Mouse (Mus musculus): ENCODE data around the gene Krtap4-2. TPM values are rescaled to one million over a fixed set of nuclear protein-coding genes. Genes with fewer than 3 reads are reported as not detected.

The Krtap4-2 gene
- polyA plus RNA-seq, 1 experiment from 2014 or later, result not detected

GRCm38 (mm10) chr11:99590981-99591380 is 43.9 kb downstream of the Krtap4-2 start, which contains the start of gene Krtap1-3:
TSS of gene Krtap1-3 (minus strand) at chr11:99591339.
- WGBS, result 90% methylated on average over 6 of the region's 6 CpGs
- TF ChIP-seq CTCF (IDR thresholded peaks at IDR 0.05) (no peak), EP300 (IDR thresholded peaks at IDR 0.05) (no peak)
- H3K27ac ChIP-seq (ENCODE audit: low read length), result no peak within 1 kb of the TSS
- DNase-seq (ENCODE audit: low spot score) (no peak), ATAC-seq (no peak)
- no peaks in the 10 kb centered on the region for H3K4me1 ChIP-seq (ENCODE audit: insufficient read depth, low read depth, low read length)
- no peaks in the 10 kb centered on the region for H3K9me3 ChIP-seq (ENCODE audit: low read length)
- H3K9ac ChIP-seq (replicated peaks; ENCODE audit: low read depth), result no peak within 1 kb of the TSS
- no peak within 1 kb of the TSS for H3K4me2 ChIP-seq (replicated peaks; ENCODE audit: low read depth, low read length)
- H3K36me3 ChIP-seq (ENCODE audit: insufficient read depth, low read length), result no peaks in the 10 kb centered on the region
- no peak within 1 kb of the TSS for H3K4me3 ChIP-seq (ENCODE audit: low read depth, low read length)
- H3K27me3 ChIP-seq (replicated peaks; ENCODE audit: insufficient read depth, low read length), result no peaks in the 10 kb centered on the region

- Histone ChIP-seq H3K36me3 (ENCODE audit: insufficient read depth, low read length) (no peaks in the 10 kb centered on the region), H3K9ac (replicated peaks; ENCODE audit: low read depth) (no peak overlapping the region), H3K9me3 (ENCODE audit: low read length) (no peaks in the 10 kb centered on the region), H3K27ac (ENCODE audit: low read length) (no peak overlapping the region), H3K4me2 (replicated peaks; ENCODE audit: low read depth, low read length) (no peak overlapping the region), H3K27me3 (replicated peaks; ENCODE audit: insufficient read depth, low read length) (no peaks in the 10 kb centered on the region), H3K4me1 (ENCODE audit: insufficient read depth, low read depth, low read length) (no peaks in the 10 kb centered on the region), H3K4me3 (ENCODE audit: low read depth, low read length) (no peak overlapping the region)
- DNase-seq (ENCODE audit: low spot score), result no peak
- 77% methylated on average over 7 of the region's 7 CpGs for WGBS
- no peak for ATAC-seq
- no peak for TF ChIP-seq EP300 (IDR thresholded peaks at IDR 0.05)
- TF ChIP-seq CTCF (IDR thresholded peaks at IDR 0.05), result no peak
Observed at GRCm38 (mm10) chr11:99585096-99585495, 49.8 kb downstream of the Krtap4-2 start.

Other genes starting within 250 kb of the Krtap4-2 start
- gene Krt10, start 245.7 kb downstream of the Krtap4-2 start, polyA plus RNA-seq (2015; fragmentation: Nextera tagmentation; extraction: Ambion mirVana), result 18.4 and 19.6 TPM in 2 replicates
- not detected in 2 replicates for gene Krt12, start 212.8 kb downstream of the Krtap4-2 start, polyA plus RNA-seq (2015; fragmentation: Nextera tagmentation; extraction: Ambion mirVana)
- gene Krt20, start 196.9 kb downstream of the Krtap4-2 start, polyA plus RNA-seq (2015; fragmentation: Nextera tagmentation; extraction: Ambion mirVana), result 0.27 and 0.31 TPM in 2 replicates
- 8.2 and 9.7 TPM in 2 replicates for gene Krt23, start 141.9 kb downstream of the Krtap4-2 start, polyA plus RNA-seq (2015; fragmentation: Nextera tagmentation; extraction: Ambion mirVana)
- gene Krt39, start 113.7 kb downstream of the Krtap4-2 start, polyA plus RNA-seq (2015; fragmentation: Nextera tagmentation; extraction: Ambion mirVana), result not detected in 2 replicates
- gene Krt40, start 91.9 kb downstream of the Krtap4-2 start, polyA plus RNA-seq (2015; fragmentation: Nextera tagmentation; extraction: Ambion mirVana), result not detected in 2 replicates
- gene Krtap3-3, start 84.2 kb downstream of the Krtap4-2 start, polyA plus RNA-seq (2015; fragmentation: Nextera tagmentation; extraction: Ambion mirVana), result not detected in 2 replicates
- not detected in 2 replicates for gene Krtap3-2, start 78.2 kb downstream of the Krtap4-2 start, polyA plus RNA-seq (2015; fragmentation: Nextera tagmentation; extraction: Ambion mirVana)
- not detected in 2 replicates for gene Gm11939, start 75.6 kb downstream of the Krtap4-2 start, polyA plus RNA-seq (2015; fragmentation: Nextera tagmentation; extraction: Ambion mirVana)
- gene Krtap3-1, start 68.5 kb downstream of the Krtap4-2 start, polyA plus RNA-seq (2015; fragmentation: Nextera tagmentation; extraction: Ambion mirVana), result not detected in 2 replicates
- gene Krtap1-5, start 54.1 kb downstream of the Krtap4-2 start, polyA plus RNA-seq (2015; fragmentation: Nextera tagmentation; extraction: Ambion mirVana), result 0.26 TPM in 1 of 2 replicates, not detected in the other
- not detected in 2 replicates for gene Krtap1-4, start 51.4 kb downstream of the Krtap4-2 start, polyA plus RNA-seq (2015; fragmentation: Nextera tagmentation; extraction: Ambion mirVana)
- not detected in 2 replicates for gene Krtap1-3, start 43.7 kb downstream of the Krtap4-2 start, polyA plus RNA-seq (2015; fragmentation: Nextera tagmentation; extraction: Ambion mirVana)
- not detected in 2 replicates for gene Krtap9-3, start 37.0 kb downstream of the Krtap4-2 start, polyA plus RNA-seq (2015; fragmentation: Nextera tagmentation; extraction: Ambion mirVana)
- gene Gm11938, start 31.8 kb downstream of the Krtap4-2 start, polyA plus RNA-seq (2015; fragmentation: Nextera tagmentation; extraction: Ambion mirVana), result not detected in 2 replicates
- gene Gm11937, start 24.9 kb downstream of the Krtap4-2 start, polyA plus RNA-seq (2015; fragmentation: Nextera tagmentation; extraction: Ambion mirVana), result not detected in 2 replicates
- gene Krtap2-4, start 20.2 kb downstream of the Krtap4-2 start, polyA plus RNA-seq (2015; fragmentation: Nextera tagmentation; extraction: Ambion mirVana), result not detected in 2 replicates
- not detected in 2 replicates for gene Gm11562, start 14.6 kb downstream of the Krtap4-2 start, polyA plus RNA-seq (2015; fragmentation: Nextera tagmentation; extraction: Ambion mirVana)
- gene Krtap4-1, start 6.8 kb downstream of the Krtap4-2 start, polyA plus RNA-seq (2015; fragmentation: Nextera tagmentation; extraction: Ambion mirVana), result not detected in 2 replicates
- not detected in 2 replicates for gene Krtap4-7, start 9.0 kb upstream of the Krtap4-2 start, polyA plus RNA-seq (2015; fragmentation: Nextera tagmentation; extraction: Ambion mirVana)
- gene Gm11555, start 15.2 kb upstream of the Krtap4-2 start, polyA plus RNA-seq (2015; fragmentation: Nextera tagmentation; extraction: Ambion mirVana), result not detected in 2 replicates
- gene Gm11563, start 23.9 kb upstream of the Krtap4-2 start, polyA plus RNA-seq (2015; fragmentation: Nextera tagmentation; extraction: Ambion mirVana), result not detected in 2 replicates
- gene Krtap4-6, start 30.9 kb upstream of the Krtap4-2 start, polyA plus RNA-seq (2015; fragmentation: Nextera tagmentation; extraction: Ambion mirVana), result not detected in 2 replicates
- gene Gm14190, start 55.7 kb upstream of the Krtap4-2 start, polyA plus RNA-seq (2015; fragmentation: Nextera tagmentation; extraction: Ambion mirVana), result not detected in 2 replicates
- not detected in 2 replicates for gene Gm14180, start 99.2 kb upstream of the Krtap4-2 start, polyA plus RNA-seq (2015; fragmentation: Nextera tagmentation; extraction: Ambion mirVana)
- gene Gm11595, start 137.8 kb upstream of the Krtap4-2 start, polyA plus RNA-seq (2015; fragmentation: Nextera tagmentation; extraction: Ambion mirVana), result not detected in 2 replicates
- not detected in 2 replicates for gene Krtap4-8, start 145.6 kb upstream of the Krtap4-2 start, polyA plus RNA-seq (2015; fragmentation: Nextera tagmentation; extraction: Ambion mirVana)
- not detected in 2 replicates for gene Krtap4-9, start 150.1 kb upstream of the Krtap4-2 start, polyA plus RNA-seq (2015; fragmentation: Nextera tagmentation; extraction: Ambion mirVana)
- gene Gm11596, start 158.4 kb upstream of the Krtap4-2 start, polyA plus RNA-seq (2015; fragmentation: Nextera tagmentation; extraction: Ambion mirVana), result not detected in 2 replicates
- gene Gm11569, start 163.8 kb upstream of the Krtap4-2 start, polyA plus RNA-seq (2015; fragmentation: Nextera tagmentation; extraction: Ambion mirVana), result not detected in 2 replicates
- gene Gm11554, start 169.4 kb upstream of the Krtap4-2 start, polyA plus RNA-seq (2015; fragmentation: Nextera tagmentation; extraction: Ambion mirVana), result not detected in 2 replicates
- gene Krtap4-13, start 174.8 kb upstream of the Krtap4-2 start, polyA plus RNA-seq (2015; fragmentation: Nextera tagmentation; extraction: Ambion mirVana), result not detected in 2 replicates
- not detected in 2 replicates for gene Gm11564, start 180.6 kb upstream of the Krtap4-2 start, polyA plus RNA-seq (2015; fragmentation: Nextera tagmentation; extraction: Ambion mirVana)
- not detected in 2 replicates for gene 2300003K06Rik, start 203.0 kb upstream of the Krtap4-2 start, polyA plus RNA-seq (2015; fragmentation: Nextera tagmentation; extraction: Ambion mirVana)
- gene Krtap4-16, start 216.5 kb upstream of the Krtap4-2 start, polyA plus RNA-seq (2015; fragmentation: Nextera tagmentation; extraction: Ambion mirVana), result not detected in 2 replicates
- gene Gm11568, start 222.8 kb upstream of the Krtap4-2 start, polyA plus RNA-seq (2015; fragmentation: Nextera tagmentation; extraction: Ambion mirVana), result not detected in 2 replicates
- gene Gm11559, start 229.4 kb upstream of the Krtap4-2 start, polyA plus RNA-seq (2015; fragmentation: Nextera tagmentation; extraction: Ambion mirVana), result not detected in 2 replicates
- gene Krtap9-1, start 238.3 kb upstream of the Krtap4-2 start, polyA plus RNA-seq (2015; fragmentation: Nextera tagmentation; extraction: Ambion mirVana), result not detected in 2 replicates
- not detected in 2 replicates for gene Gm11567, start 244.1 kb upstream of the Krtap4-2 start, polyA plus RNA-seq (2015; fragmentation: Nextera tagmentation; extraction: Ambion mirVana)

Measured in lung, postnatal 0 days (tissue).